Mouse (Mus musculus): ENCODE results near the gene Rabep2. TPM values are rescaled to one million over a fixed set of nuclear protein-coding genes. Genes with fewer than 3 reads are reported as not detected.

Rabep2 gene
- total and polyA plus RNA-seq, 3 experiments: 2.9 to 21.7 (median 16.1) TPM

Other genes with a start within 250 kb of the Rabep2 start
- 240 and 242 TPM in 2 replicates for gene Xpo6, start 228.3 kb upstream of the Rabep2 start, total RNA-seq (2014; fragmentation: Nextera tagmentation)
- 49.6 and 50.0 TPM in 2 replicates for gene Xpo6, start 228.3 kb upstream of the Rabep2 start, total RNA-seq (2017)
- gene Xpo6, start 228.3 kb upstream of the Rabep2 start, polyA plus RNA-seq (2012): 114 and 180 TPM in 2 replicates
- gene Sbk1, start 156.1 kb upstream of the Rabep2 start, total RNA-seq (2014; fragmentation: Nextera tagmentation): not detected in 2 replicates
- gene Sbk1, start 156.1 kb upstream of the Rabep2 start, total RNA-seq (2017): 0.06 and 0.33 TPM in 2 replicates
- 0.26 and 0.31 TPM in 2 replicates for gene Sbk1, start 156.1 kb upstream of the Rabep2 start, polyA plus RNA-seq (2012)
- gene Lat, start 59.2 kb upstream of the Rabep2 start, total RNA-seq (2014; fragmentation: Nextera tagmentation): 0.38 and 1.7 TPM in 2 replicates
- 14.6 and 15.6 TPM in 2 replicates for gene Lat, start 59.2 kb upstream of the Rabep2 start, total RNA-seq (2017)
- gene Lat, start 59.2 kb upstream of the Rabep2 start, polyA plus RNA-seq (2012): 10.1 and 12.7 TPM in 2 replicates
- 10.5 and 21.4 TPM in 2 replicates for gene Spns1, start 51.3 kb upstream of the Rabep2 start, total RNA-seq (2014; fragmentation: Nextera tagmentation)
- 19.0 and 19.8 TPM in 2 replicates for gene Spns1, start 51.3 kb upstream of the Rabep2 start, total RNA-seq (2017)
- gene Spns1, start 51.3 kb upstream of the Rabep2 start, polyA plus RNA-seq (2012): 55.2 and 55.4 TPM in 2 replicates
- gene Nfatc2ip, start 32.0 kb upstream of the Rabep2 start, total RNA-seq (2014; fragmentation: Nextera tagmentation): 16.4 and 22.0 TPM in 2 replicates
- 13.2 and 16.8 TPM in 2 replicates for gene Nfatc2ip, start 32.0 kb upstream of the Rabep2 start, total RNA-seq (2017)
- gene Nfatc2ip, start 32.0 kb upstream of the Rabep2 start, polyA plus RNA-seq (2012): 5.0 and 5.9 TPM in 2 replicates
- gene Cd19, start 13.9 kb upstream of the Rabep2 start, total RNA-seq (2014; fragmentation: Nextera tagmentation): not detected in 2 replicates
- gene Cd19, start 13.9 kb upstream of the Rabep2 start, total RNA-seq (2017): not detected in 2 replicates
- gene Cd19, start 13.9 kb upstream of the Rabep2 start, polyA plus RNA-seq (2012): not detected in 2 replicates
- gene Atp2a1, start 34.3 kb downstream of the Rabep2 start, total RNA-seq (2014; fragmentation: Nextera tagmentation): 0.29 TPM in 1 of 2 replicates, not detected in the other
- not detected in 2 replicates for gene Atp2a1, start 34.3 kb downstream of the Rabep2 start, total RNA-seq (2017)
- 0.02 TPM in 1 of 2 replicates, not detected in the other for gene Atp2a1, start 34.3 kb downstream of the Rabep2 start, polyA plus RNA-seq (2012)
- gene Sh2b1, start 46.7 kb downstream of the Rabep2 start, total RNA-seq (2014; fragmentation: Nextera tagmentation): 24.0 and 24.6 TPM in 2 replicates
- gene Sh2b1, start 46.7 kb downstream of the Rabep2 start, total RNA-seq (2017): 8.3 and 8.9 TPM in 2 replicates
- gene Sh2b1, start 46.7 kb downstream of the Rabep2 start, polyA plus RNA-seq (2012): 55.6 and 61.5 TPM in 2 replicates
- gene Tufm, start 58.6 kb downstream of the Rabep2 start, total RNA-seq (2014; fragmentation: Nextera tagmentation): 89.3 and 123 TPM in 2 replicates
- 80.3 and 81.9 TPM in 2 replicates for gene Tufm, start 58.6 kb downstream of the Rabep2 start, total RNA-seq (2017)
- gene Tufm, start 58.6 kb downstream of the Rabep2 start, polyA plus RNA-seq (2012): 59.4 and 126 TPM in 2 replicates
- gene Atxn2l, start 74.7 kb downstream of the Rabep2 start, total RNA-seq (2014; fragmentation: Nextera tagmentation): 301 and 400 TPM in 2 replicates
- gene Atxn2l, start 74.7 kb downstream of the Rabep2 start, total RNA-seq (2017): 27.8 and 32.0 TPM in 2 replicates
- 843 and 964 TPM in 2 replicates for gene Atxn2l, start 74.7 kb downstream of the Rabep2 start, polyA plus RNA-seq (2012)
- gene Eif3c, start 137.7 kb downstream of the Rabep2 start, total RNA-seq (2014; fragmentation: Nextera tagmentation): 580 and 606 TPM in 2 replicates
- 211 and 235 TPM in 2 replicates for gene Eif3c, start 137.7 kb downstream of the Rabep2 start, total RNA-seq (2017)
- gene Eif3c, start 137.7 kb downstream of the Rabep2 start, polyA plus RNA-seq (2012): 103 and 114 TPM in 2 replicates
- 1.3 and 3.7 TPM in 2 replicates for gene Apobr, start 156.2 kb downstream of the Rabep2 start, total RNA-seq (2014; fragmentation: Nextera tagmentation)
- gene Apobr, start 156.2 kb downstream of the Rabep2 start, total RNA-seq (2017): 4.4 and 5.5 TPM in 2 replicates
- gene Apobr, start 156.2 kb downstream of the Rabep2 start, polyA plus RNA-seq (2012): 4.8 and 4.9 TPM in 2 replicates
- 27.9 and 35.1 TPM in 2 replicates for gene Cln3, start 157.1 kb downstream of the Rabep2 start, total RNA-seq (2014; fragmentation: Nextera tagmentation)
- 49.9 and 52.7 TPM in 2 replicates for gene Cln3, start 157.1 kb downstream of the Rabep2 start, total RNA-seq (2017)
- gene Cln3, start 157.1 kb downstream of the Rabep2 start, polyA plus RNA-seq (2012): 10.9 and 15.4 TPM in 2 replicates
- gene Il27, start 166.2 kb downstream of the Rabep2 start, total RNA-seq (2014; fragmentation: Nextera tagmentation): not detected in 2 replicates
- not detected in 2 replicates for gene Il27, start 166.2 kb downstream of the Rabep2 start, total RNA-seq (2017)
- gene Il27, start 166.2 kb downstream of the Rabep2 start, polyA plus RNA-seq (2012): not detected in 2 replicates
- gene Nupr1, start 202.1 kb downstream of the Rabep2 start, total RNA-seq (2014; fragmentation: Nextera tagmentation): 13.4 and 24.8 TPM in 2 replicates
- 0.41 and 1.1 TPM in 2 replicates for gene Nupr1, start 202.1 kb downstream of the Rabep2 start, total RNA-seq (2017)
- 9.8 and 11.1 TPM in 2 replicates for gene Nupr1, start 202.1 kb downstream of the Rabep2 start, polyA plus RNA-seq (2012)
- gene Sgf29, start 220.6 kb downstream of the Rabep2 start, total RNA-seq (2014; fragmentation: Nextera tagmentation): 159 and 175 TPM in 2 replicates
- 36.8 and 57.3 TPM in 2 replicates for gene Sgf29, start 220.6 kb downstream of the Rabep2 start, total RNA-seq (2017)
- 61.3 and 124 TPM in 2 replicates for gene Sgf29, start 220.6 kb downstream of the Rabep2 start, polyA plus RNA-seq (2012)
- gene Sult1a1, start 247.7 kb downstream of the Rabep2 start, total RNA-seq (2014; fragmentation: Nextera tagmentation): not detected in 2 replicates
- 0.12 and 0.33 TPM in 2 replicates for gene Sult1a1, start 247.7 kb downstream of the Rabep2 start, total RNA-seq (2017)
- gene Sult1a1, start 247.7 kb downstream of the Rabep2 start, polyA plus RNA-seq (2012): not detected in 2 replicates

Data from G1E (cell line).